Mouse (Mus musculus) liver, postnatal 0 days (tissue): Measurements from ENCODE around the gene Nes.

Source experiments
- CTCF ChIP-seq: sonication (generic); IDR thresholded peaks from 2 replicates; pipeline ENCODE4 v1.5.1; 2016; ENCODE audit warnings: antibody characterized with exemption, low read depth
- EP300 ChIP-seq: IDR thresholded peaks from 2 replicates; pipeline ENCODE4 v1.6.1; 2016; ENCODE audit warnings: antibody characterized with exemption, low read depth, mild to moderate bottlenecking

GRCm38 (mm10) chr3:88000816-88001595 is 30.1 kb downstream of the Nes start:
- TF ChIP-seq CTCF, result no peak
- no peak for TF ChIP-seq EP300
